Mouse (Mus musculus): ENCODE results near the gene Rasgef1c. TPM values are rescaled to one million over a fixed set of nuclear protein-coding genes. Genes with fewer than 3 reads are reported as not detected.
A peak's percentile ranks its signal among the peaks of the same experiment; 100 is the strongest.

Gene Rasgef1c
- total RNA-seq, 2 experiments from 2014 or later: 0.26 to 0.44 TPM

DNA sequence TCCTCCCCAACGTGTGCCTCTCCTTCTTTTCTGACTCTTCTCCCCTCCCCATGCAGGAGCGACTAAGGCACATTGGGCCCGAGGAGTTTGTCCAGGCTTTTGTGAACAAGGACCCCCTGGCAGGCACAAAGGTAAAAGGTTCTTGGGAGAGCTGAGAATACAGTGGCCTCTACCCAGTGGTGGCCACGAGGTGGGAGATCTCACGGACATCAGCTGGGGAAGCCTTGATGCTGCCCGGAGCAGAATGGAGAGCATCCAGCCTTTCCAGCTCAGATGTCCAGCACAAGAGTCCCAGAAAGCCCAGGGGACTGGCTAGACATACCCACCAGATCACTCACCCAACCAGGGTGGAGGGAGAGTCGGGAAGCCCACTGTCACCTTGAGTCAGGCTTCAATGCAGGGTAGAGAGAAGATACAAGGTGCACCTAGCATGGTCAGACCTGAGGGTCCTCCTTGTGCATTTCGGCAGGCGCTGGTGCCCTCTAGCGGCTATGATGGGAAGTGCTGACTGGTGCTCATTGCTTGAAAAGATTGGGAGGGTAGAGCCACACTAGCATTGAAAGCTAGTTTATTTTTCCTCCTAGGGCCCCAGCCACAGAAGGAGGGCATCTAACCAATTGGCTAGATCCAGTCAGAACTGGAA lies 59.6 kb downstream of the Rasgef1c start:
- DNase-seq: peak; percentile 33 to 43
- intact Hi-C loops (cut with DNase I): no loop called here

- intact Hi-C loops (cut with DNase I): no loop called here
- no peak for DNase-seq
Observed at GRCm38 (mm10) chr11:49965320-49965719, 63.7 kb downstream of the Rasgef1c start.

GRCm38 (mm10) chr11:49969692-49970091 lies 68.1 kb downstream of the Rasgef1c start:
- no peak for DNase-seq
- intact Hi-C loops (cut with DNase I): no loop called here

- DNase-seq: no peak
- intact Hi-C loops (cut with DNase I): no loop called here
Observed at GRCm38 (mm10) chr11:49973657-49974340, 72.2 kb downstream of the Rasgef1c start.

DNA sequence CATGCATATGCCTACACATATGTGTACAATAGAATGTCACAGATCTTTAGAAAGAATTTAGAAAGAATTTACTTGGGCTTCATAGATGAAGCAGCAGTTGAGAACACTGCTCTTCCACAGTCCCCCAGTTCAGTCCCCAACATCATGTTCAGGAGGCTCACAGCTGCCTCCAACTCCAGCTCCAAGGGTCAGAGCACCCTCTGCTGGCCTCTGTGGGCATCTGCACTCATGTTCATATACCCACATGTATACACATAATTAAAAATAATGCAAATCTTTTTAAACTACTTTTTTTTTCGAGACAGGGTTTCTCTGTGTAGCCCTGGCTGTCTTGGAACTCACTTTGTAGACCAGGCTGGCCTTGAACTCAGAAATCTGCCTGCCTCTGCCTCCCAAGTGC lies 73.0 kb downstream of the Rasgef1c start:
- intact Hi-C loops (cut with DNase I): no loop called here

DNA sequence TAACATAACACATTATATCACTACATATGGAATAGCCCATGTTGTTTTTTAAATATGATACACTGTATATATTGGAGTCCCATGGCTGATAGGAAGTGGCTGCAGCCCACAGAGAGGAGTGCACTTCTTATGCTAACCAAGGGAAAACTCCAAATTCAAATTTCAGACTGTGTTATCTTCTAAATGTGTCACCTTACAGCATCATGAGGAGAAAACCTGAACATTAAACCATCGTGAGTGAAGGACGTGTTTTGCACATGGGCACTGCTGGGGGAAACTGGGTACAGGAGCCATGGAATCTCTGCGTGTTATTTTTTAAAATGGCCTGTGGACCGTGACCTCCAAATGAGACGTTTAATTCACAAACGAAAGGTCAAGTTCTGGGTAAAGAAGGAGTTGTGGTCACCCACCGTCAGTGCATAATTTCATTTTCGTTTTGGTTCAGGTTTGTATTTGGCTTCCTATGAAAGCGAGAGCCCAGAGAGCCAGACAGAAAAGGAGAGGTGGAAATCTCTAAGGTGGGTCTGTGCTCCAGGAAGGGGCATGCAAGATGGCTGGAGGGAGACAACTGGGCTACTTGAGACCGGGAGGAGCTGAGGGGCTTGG lies 76.4 kb downstream of the Rasgef1c start:
- DNase-seq: no peak
- intact Hi-C loops (cut with DNase I): no loop called here

More for the DNA sequence above, 73.0 kb downstream of the Rasgef1c start:
- DNase-seq: no peak

- intact Hi-C loops (cut with DNase I): no loop called here
Observed at GRCm38 (mm10) chr11:49978935-49979334, 77.3 kb downstream of the Rasgef1c start.

DNA sequence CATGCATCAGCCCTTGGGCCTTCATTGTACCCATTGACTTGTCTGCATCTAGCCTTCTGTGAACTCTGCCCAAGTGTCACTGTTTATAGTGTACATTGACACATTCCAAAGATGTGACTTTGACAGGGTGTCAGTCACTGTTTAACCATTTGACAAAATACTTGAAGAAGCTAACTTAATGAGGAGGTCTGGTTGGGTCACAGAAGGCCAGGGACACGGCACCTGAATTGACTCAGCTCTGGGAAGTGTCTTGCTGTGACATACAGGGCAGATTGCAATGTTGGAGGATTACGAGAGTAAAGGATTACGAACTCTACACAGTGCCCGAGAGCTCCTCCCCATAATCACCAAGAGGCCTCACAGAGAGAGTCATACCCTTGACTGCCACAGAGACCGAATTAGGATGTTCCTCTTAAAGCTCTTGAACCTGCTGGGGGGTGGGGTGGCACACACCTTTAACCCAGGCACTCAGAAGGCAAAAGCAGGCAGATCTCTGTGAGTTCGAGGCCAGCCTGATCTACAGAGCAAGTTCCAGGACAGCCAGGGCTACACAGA lies 79.1 kb downstream of the Rasgef1c start:
- intact Hi-C loops (cut with DNase I): no loop called here

More at GRCm38 (mm10) chr11:49978935-49979334, 77.3 kb downstream of the Rasgef1c start:
- no peak for DNase-seq

GRCm38 (mm10) chr11:49981321-49981963 lies 79.8 kb downstream of the Rasgef1c start:
- intact Hi-C loops (cut with DNase I): no loop called here

More for the DNA sequence above, 79.1 kb downstream of the Rasgef1c start:
- no peak for DNase-seq

GRCm38 (mm10) chr11:49982094-49982493 lies 80.5 kb downstream of the Rasgef1c start:
- intact Hi-C loops (cut with DNase I): no loop called here
- DNase-seq: no peak

More at GRCm38 (mm10) chr11:49981321-49981963, 79.8 kb downstream of the Rasgef1c start:
- no peak for DNase-seq

GRCm38 (mm10) chr11:49982881-49983280 lies 81.2 kb downstream of the Rasgef1c start:
- no peak for DNase-seq
- intact Hi-C loops (cut with DNase I): no loop called here

DNA sequence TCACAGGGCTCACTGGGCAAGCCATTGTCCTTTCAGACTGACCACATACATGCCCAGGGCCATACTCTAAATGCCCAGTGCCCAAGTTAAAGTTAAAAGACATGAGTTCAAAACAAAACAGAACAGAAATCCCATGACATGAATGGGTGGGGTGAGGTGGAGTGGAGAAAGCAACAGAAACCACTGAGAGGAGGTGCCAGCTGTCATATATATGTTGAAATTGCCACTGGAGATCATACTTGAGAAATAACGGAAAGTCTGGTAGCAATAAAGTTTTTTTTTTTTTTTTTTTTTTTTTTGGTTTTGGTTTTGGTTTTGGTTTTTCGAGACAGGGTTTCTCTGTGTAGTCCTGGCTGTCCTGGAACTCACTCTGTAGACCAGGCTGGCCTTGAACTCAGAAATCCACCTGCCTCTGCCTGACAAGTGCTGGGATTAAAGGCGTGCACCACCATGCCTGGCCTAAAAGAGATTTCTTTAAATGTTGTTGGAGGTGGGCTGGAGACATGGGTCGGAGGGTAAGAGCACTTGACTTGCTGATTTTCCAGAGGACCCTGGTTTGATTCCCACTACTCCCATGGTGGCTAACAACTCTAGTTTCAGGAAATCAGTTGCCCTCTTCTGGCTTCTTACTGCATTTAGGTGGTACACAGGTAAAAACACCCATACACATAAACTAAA lies 82.4 kb downstream of the Rasgef1c start:
- DNase-seq: no peak
- intact Hi-C loops (cut with DNase I): loop anchor here (2.0 kb wide), 1 partner anchor 147 kb away; the partner anchor contains the start of gene Tbc1d9b

DNA sequence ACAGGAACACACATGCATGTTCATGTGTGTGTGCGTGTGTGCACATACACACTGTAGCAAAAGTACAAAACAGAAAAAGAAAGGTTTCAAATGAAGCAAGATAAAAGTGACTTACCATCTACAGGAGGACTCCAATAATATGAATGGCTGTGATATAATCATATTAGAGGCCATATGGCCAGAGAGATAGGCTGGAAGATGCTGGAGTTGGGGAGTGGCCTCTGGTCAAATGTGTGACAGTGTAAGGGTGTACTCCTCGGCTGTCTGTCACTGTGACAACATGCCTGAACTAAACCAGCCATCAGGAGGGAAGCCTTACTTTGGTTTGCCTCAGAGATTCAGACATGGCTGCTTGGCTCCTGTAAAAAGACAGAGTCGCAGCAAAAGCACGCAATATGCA lies 83.4 kb downstream of the Rasgef1c start:
- intact Hi-C loops (cut with DNase I): loop anchor here (2.0 kb wide), 1 partner anchor 146 kb away; the partner anchor contains the start of gene Tbc1d9b
- no peak for DNase-seq

DNA sequence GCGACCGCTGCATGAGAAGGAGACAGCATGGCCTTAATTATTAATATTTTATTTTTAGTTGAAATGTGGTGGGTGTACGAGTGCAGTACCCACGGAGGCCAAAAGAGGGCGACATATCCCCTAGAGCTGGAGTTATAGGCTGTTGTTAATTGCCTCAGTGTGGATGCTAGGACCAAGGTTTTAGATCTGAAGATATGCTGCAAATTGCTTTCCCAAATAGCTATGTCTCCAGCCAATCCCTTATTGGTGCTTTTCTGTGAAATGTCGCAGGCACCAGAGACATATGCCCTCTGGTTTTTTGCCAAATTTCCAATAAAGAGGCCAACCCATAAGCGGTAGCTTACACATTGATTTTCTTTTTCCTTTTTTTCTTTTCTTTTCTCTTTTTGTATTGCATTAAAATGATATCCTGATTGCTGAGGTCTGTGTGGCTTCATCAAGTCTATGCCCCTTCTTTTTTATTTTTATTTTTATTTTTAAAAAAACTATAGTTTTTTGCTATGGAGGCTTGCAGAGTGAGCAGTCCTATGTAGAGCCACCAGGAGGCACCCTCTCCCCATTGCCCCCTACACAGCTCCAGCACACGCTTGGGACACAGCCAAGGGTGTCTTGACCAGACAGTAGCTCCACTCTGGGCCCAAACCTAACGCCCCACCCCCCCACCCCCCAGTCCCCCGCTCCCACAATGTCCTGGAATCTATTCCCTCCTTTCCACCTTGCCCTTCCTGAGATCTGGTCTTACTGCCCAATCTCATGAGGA lies 84.8 kb downstream of the Rasgef1c start:
- DNase-seq: peak; percentile 28 to 43
- intact Hi-C loops (cut with DNase I): no loop called here

GRCm38 (mm10) chr11:49994536-49994935 lies 92.9 kb downstream of the Rasgef1c start:
- DNase-seq: no peak

GRCm38 (mm10) chr11:49996398-49996797 lies 94.8 kb downstream of the Rasgef1c start:
- no peak for DNase-seq
- intact Hi-C loops (cut with DNase I): no loop called here

More at GRCm38 (mm10) chr11:49994536-49994935, 92.9 kb downstream of the Rasgef1c start:
- intact Hi-C loops (cut with DNase I): no loop called here

GRCm38 (mm10) chr11:49997321-49997720 lies 95.7 kb downstream of the Rasgef1c start:
- DNase-seq: no peak
- intact Hi-C loops (cut with DNase I): no loop called here

DNA sequence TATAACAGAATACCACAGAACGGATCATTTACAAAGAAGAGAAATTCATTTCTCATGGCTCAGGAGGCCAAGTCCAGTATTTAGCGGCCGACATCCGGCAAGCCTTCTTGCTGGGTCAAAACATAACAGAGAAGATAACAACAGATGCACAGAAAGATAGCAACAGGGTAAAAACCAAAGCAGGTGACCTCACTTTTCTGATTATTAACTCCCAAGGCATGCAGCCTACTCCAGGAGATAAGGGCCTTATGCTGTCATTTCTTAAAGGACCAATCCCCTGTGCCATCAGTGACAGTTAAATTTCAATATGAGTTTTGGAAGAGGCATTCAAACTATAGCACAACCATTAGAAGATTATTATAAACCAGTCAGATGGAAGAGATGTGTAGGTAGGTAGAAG lies 101.2 kb downstream of the Rasgef1c start:
- intact Hi-C loops (cut with DNase I): no loop called here
- no peak for DNase-seq

DNA sequence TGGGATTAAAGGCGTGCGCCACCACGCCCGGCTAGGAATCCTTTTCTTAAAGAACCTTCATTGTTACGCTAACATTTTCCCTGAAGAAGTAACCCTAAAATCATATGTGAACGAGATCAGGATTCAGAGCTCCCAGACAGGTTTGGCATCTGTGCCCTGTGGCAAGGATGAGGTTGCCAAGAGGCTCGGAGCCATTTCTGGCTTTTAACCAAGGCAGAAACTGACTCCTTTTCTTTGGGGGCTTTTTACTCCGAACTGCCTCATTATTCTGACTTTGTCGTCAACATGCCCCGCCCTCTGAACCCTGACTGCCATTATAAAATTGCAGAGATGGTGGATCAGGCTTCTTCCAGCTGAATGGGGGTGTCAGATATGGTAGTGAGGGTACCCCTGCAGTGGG lies 106.1 kb downstream of the Rasgef1c start:
- no peak for DNase-seq
- intact Hi-C loops (cut with DNase I): no loop called here

Data from gastrocnemius, postnatal 36 days (tissue).